Mouse (Mus musculus) spleen, adult 2 months (tissue): Measurements from ENCODE around the gene Olfr522.

Source experiments
- CTCF ChIP-seq: fragments of 200-500 bp; IDR thresholded peaks from 2 replicates; pipeline ENCODE4 v1.5.1; 2011; ENCODE audit warnings: mild to moderate bottlenecking, inconsistent platforms; ENCODE audit not compliant: insufficient read depth, insufficient read length, insufficient replicate concordance; ENCODE audit errors: extremely low read depth
- POLR2A ChIP-seq: fragments of 200-500 bp; IDR thresholded peaks from 2 replicates; pipeline ENCODE4 v1.6.1; 2011; ENCODE audit warnings: low read depth, low read length, inconsistent platforms

GRCm38 (mm10) chr7:140135106-140135770 lies 29.3 kb downstream of the Olfr522 start:
- TF ChIP-seq CTCF, result no peak
- TF ChIP-seq POLR2A, result no peak
